Mouse (Mus musculus) forebrain, embryonic 13.5 days (tissue): Measurements from ENCODE around the gene Tlr7. TPM values are rescaled to one million over a fixed set of nuclear protein-coding genes. Genes with fewer than 3 reads are reported as not detected.
A peak's percentile ranks its signal among the peaks of the same experiment; 100 is the strongest.
"Not testable (repeated sequence)": the region's sequence is repeated elsewhere in the genome, so short reads cannot be mapped to it uniquely, and the experiment has no call there.

Source experiments
- ATAC-seq: fragments of 200-750 bp; cut with Nextera tagmentation; 2 replicates; pipeline ENCODE4 v1.8.0; 2017
- H3K27ac ChIP-seq: fragments of 300-500 bp; sonication (generic); 2 replicates; pipeline ENCODE4 v1.5.1; 2015; ENCODE audit warnings: inconsistent platforms, mild to moderate bottlenecking, moderate library complexity
- H3K27me3 ChIP-seq: fragments of 300-500 bp; sonication (generic); 2 replicates; pipeline ENCODE4 v1.6.1; 2015; ENCODE audit warnings: mild to moderate bottlenecking, inconsistent platforms
- H3K36me3 ChIP-seq: fragments of 300-500 bp; sonication (generic); 2 replicates; pipeline ENCODE4 v1.6.1; 2015; ENCODE audit warnings: mild to moderate bottlenecking, inconsistent platforms; ENCODE audit not compliant: poor library complexity, severe bottlenecking
- H3K4me1 ChIP-seq: fragments of 300-500 bp; sonication (generic); 2 replicates; pipeline ENCODE4 v1.6.1; 2015; ENCODE audit warnings: inconsistent platforms
- H3K4me2 ChIP-seq: fragments of 300-500 bp; sonication (generic); 2 replicates; pipeline ENCODE4 v1.6.1; 2015; ENCODE audit warnings: inconsistent platforms, mild to moderate bottlenecking, moderate library complexity
- H3K4me3 ChIP-seq: fragments of 300-500 bp; sonication (generic); 2 replicates; pipeline ENCODE4 v1.5.1; 2015; ENCODE audit warnings: mild to moderate bottlenecking, inconsistent platforms
- H3K9ac ChIP-seq: fragments of 300-500 bp; sonication (generic); 2 replicates; pipeline ENCODE4 v1.6.1; 2015; ENCODE audit warnings: mild to moderate bottlenecking, inconsistent platforms
- H3K9me3 ChIP-seq: fragments of 300-500 bp; sonication (generic); replicated peaks from 2 replicates; pipeline ENCODE4 v1.6.1; 2016; ENCODE audit warnings: inconsistent platforms
- WGBS: fragments of 180-500 bp; shearing (Covaris S2); methylation state at CpG from one replicate; pipeline ENCODE4 v1.1.7; 2015; 5-methylcytosine and 5-hydroxymethylcytosine counted together
- polyA plus RNA-seq: library from polyadenylated mRNA; unstranded; fragments of >200 nt; fragmentation: Nextera tagmentation; extraction: Ambion mirVana; gene quantifications from 2 replicates; pipeline ENCODE4 v1.2.1, GENCODE M21; 2015

The Tlr7 gene
- polyA plus RNA-seq, 1 experiment from 2014 or later: 0.18 TPM

- no peak overlapping the region for H3K4me2 ChIP-seq
- H3K27me3 ChIP-seq: no peaks in the 10 kb centered on the region
- no peaks in the 10 kb centered on the region for H3K9me3 ChIP-seq
- no peaks in the 10 kb centered on the region for H3K36me3 ChIP-seq
- H3K27ac ChIP-seq: no peak overlapping the region
- WGBS: 75% methylated on average over 1 of the region's 1 CpGs
- H3K4me1 ChIP-seq: no peaks in the 10 kb centered on the region
- ATAC-seq: no peak
- no peak overlapping the region for H3K9ac ChIP-seq
- no peak overlapping the region for H3K4me3 ChIP-seq
These were observed 2.2 kb upstream of the Tlr7 start for GRCm38 (mm10) chrX:167332607-167333006.

- Histone ChIP-seq H3K4me2 (no peak overlapping the region), H3K27me3 (no peaks in the 10 kb centered on the region), H3K4me1 (no peaks in the 10 kb centered on the region), H3K27ac (no peak overlapping the region), H3K9me3 (no peaks in the 10 kb centered on the region), H3K9ac (no peak overlapping the region), H3K36me3 (no peaks in the 10 kb centered on the region), H3K4me3 (no peak overlapping the region)
- no peak for ATAC-seq
- WGBS: 86% methylated on average over 4 of the region's 4 CpGs
These were observed 635 bp upstream of the Tlr7 start for GRCm38 (mm10) chrX:167330993-167331392.

GRCm38 (mm10) chrX:167329620-167330019, 738 bp downstream of the Tlr7 start:
- ATAC-seq: no peak
- Histone ChIP-seq H3K9me3 (no peaks in the 10 kb centered on the region), H3K27me3 (0 out of 2 replicates have a peak, but pooled peaks cover 3% of the 10 kb centered on the region), H3K4me2 (no peak overlapping the region), H3K27ac (no peak overlapping the region), H3K4me1 (no peaks in the 10 kb centered on the region), H3K36me3 (no peaks in the 10 kb centered on the region), H3K9ac (no peak overlapping the region), H3K4me3 (no peak overlapping the region)
- WGBS: 93% methylated on average over 1 of the region's 1 CpGs

GRCm38 (mm10) chrX:167329098-167329497, 1.3 kb downstream of the Tlr7 start:
- H3K9ac ChIP-seq: no peak overlapping the region
- H3K4me3 ChIP-seq: no peak overlapping the region
- peak; percentile 57; the same call in 1 of the 2 replicates for ATAC-seq
- no peaks in the 10 kb centered on the region for H3K9me3 ChIP-seq
- 58% methylated on average over 1 of the region's 1 CpGs for WGBS
- no peak overlapping the region for H3K4me2 ChIP-seq
- H3K27ac ChIP-seq: no peak overlapping the region
- H3K36me3 ChIP-seq: no peaks in the 10 kb centered on the region
- no peaks in the 10 kb centered on the region for H3K4me1 ChIP-seq
- 0 out of 2 replicates have a peak, but pooled peaks cover 3% of the 10 kb centered on the region for H3K27me3 ChIP-seq

GRCm38 (mm10) chrX:167328519-167328918, 1.8 kb downstream of the Tlr7 start:
- H3K4me3 ChIP-seq: no peak overlapping the region
- no peaks in the 10 kb centered on the region for H3K36me3 ChIP-seq
- no peak overlapping the region for H3K27ac ChIP-seq
- no peaks in the 10 kb centered on the region for H3K4me1 ChIP-seq
- H3K27me3 ChIP-seq: 0 out of 2 replicates have a peak, but pooled peaks cover 3% of the 10 kb centered on the region
- H3K9me3 ChIP-seq: no peaks in the 10 kb centered on the region
- H3K4me2 ChIP-seq: no peak overlapping the region
- no peak for ATAC-seq
- no peak overlapping the region for H3K9ac ChIP-seq
- 94% methylated on average over 3 of the region's 3 CpGs for WGBS

GRCm38 (mm10) chrX:167323742-167324141, 6.6 kb downstream of the Tlr7 start:
- Histone ChIP-seq H3K4me1 (no peaks in the 10 kb centered on the region), H3K4me2 (no peak overlapping the region), H3K9ac (no peak overlapping the region), H3K36me3 (no peaks in the 10 kb centered on the region), H3K9me3 (no peaks in the 10 kb centered on the region), H3K4me3 (no peak overlapping the region), H3K27ac (no peak overlapping the region), H3K27me3 (peaks cover 3% of the 10 kb centered on the region; the same call in 1 of the 2 replicates)
- no peak for ATAC-seq
- 48% methylated on average over 1 of the region's 1 CpGs for WGBS

GRCm38 (mm10) chrX:167321233-167321806, 9.0 kb downstream of the Tlr7 start:
- Histone ChIP-seq H3K36me3 (no peaks in the 10 kb centered on the region), H3K4me1 (no peaks in the 10 kb centered on the region), H3K4me3 (no peak overlapping the region), H3K27ac (no peak overlapping the region), H3K9me3 (no peaks in the 10 kb centered on the region), H3K27me3 (peaks cover 3% of the 10 kb centered on the region; the same call in 1 of the 2 replicates), H3K9ac (no peak overlapping the region), H3K4me2 (no peak overlapping the region)
- WGBS: 54% methylated on average over 4 of the region's 4 CpGs
- ATAC-seq: peak; percentile 75

GRCm38 (mm10) chrX:167318819-167319396, 11.4 kb downstream of the Tlr7 start:
- no peaks in the 10 kb centered on the region for H3K9me3 ChIP-seq
- 23% methylated on average over 4 of the region's 4 CpGs for WGBS
- ATAC-seq: no peak
- no peak overlapping the region for H3K4me3 ChIP-seq
- H3K27me3 ChIP-seq: peaks cover 5% of the 10 kb centered on the region; the same call in 1 of the 2 replicates
- no peak overlapping the region for H3K4me2 ChIP-seq
- no peaks in the 10 kb centered on the region for H3K4me1 ChIP-seq
- no peak overlapping the region for H3K27ac ChIP-seq
- no peak overlapping the region for H3K9ac ChIP-seq
- no peaks in the 10 kb centered on the region for H3K36me3 ChIP-seq

- Histone ChIP-seq H3K4me1 (no peaks in the 10 kb centered on the region), H3K4me2 (no peak overlapping the region), H3K9ac (no peak overlapping the region), H3K9me3 (no peaks in the 10 kb centered on the region), H3K27ac (no peak overlapping the region), H3K27me3 (peaks cover 5% of the 10 kb centered on the region; the same call in 1 of the 2 replicates), H3K36me3 (no peaks in the 10 kb centered on the region), H3K4me3 (no peak overlapping the region)
- ATAC-seq: no peak
- whole genome bisulfite sequencing: 69% methylated on average over 5 of the region's 5 CpGs
These were observed 14.6 kb downstream of the Tlr7 start for GRCm38 (mm10) chrX:167315766-167316165.

GRCm38 (mm10) chrX:167315093-167315726, 15.1 kb downstream of the Tlr7 start:
- Histone ChIP-seq H3K27ac (no peak overlapping the region), H3K9me3 (no peaks in the 10 kb centered on the region), H3K4me2 (no peak overlapping the region), H3K4me1 (no peaks in the 10 kb centered on the region), H3K9ac (no peak overlapping the region), H3K4me3 (no peak overlapping the region), H3K27me3 (peaks cover 5% of the 10 kb centered on the region; the same call in 1 of the 2 replicates), H3K36me3 (no peaks in the 10 kb centered on the region)
- ATAC-seq: no peak
- WGBS: 60% methylated on average over 4 of the region's 4 CpGs

GRCm38 (mm10) chrX:167302061-167302460, 28.3 kb downstream of the Tlr7 start:
- H3K36me3 ChIP-seq: not testable (repeated sequence)

GRCm38 (mm10) chrX:167276953-167277352, 53.4 kb downstream of the Tlr7 start:
- H3K36me3 ChIP-seq: no peaks in the 10 kb centered on the region
- H3K27ac ChIP-seq: no peak overlapping the region
- no peak overlapping the region for H3K4me2 ChIP-seq
- H3K27me3 ChIP-seq: no peaks in the 10 kb centered on the region
- no peak overlapping the region for H3K9ac ChIP-seq
- 19% methylated on average over 9 of the region's 9 CpGs for WGBS
- H3K4me3 ChIP-seq: no peak overlapping the region
- peak; percentile 74; the same call in 1 of the 2 replicates for ATAC-seq
- no peaks in the 10 kb centered on the region for H3K4me1 ChIP-seq
- H3K9me3 ChIP-seq: no peaks in the 10 kb centered on the region

More at GRCm38 (mm10) chrX:167302061-167302460, 28.3 kb downstream of the Tlr7 start:
- ATAC-seq, H3K9me3 ChIP-seq, H3K4me1 ChIP-seq, H3K4me2 ChIP-seq, H3K9ac ChIP-seq, H3K4me3 ChIP-seq, H3K27me3 ChIP-seq, H3K27ac ChIP-seq: not testable (repeated sequence)
- WGBS: 83% methylated on average over 1 of the region's 1 CpGs
